Mouse (Mus musculus) ES-Bruce4 (cell line): Measurements from ENCODE around the gene Sec22c. TPM values are rescaled to one million over a fixed set of nuclear protein-coding genes. Genes with fewer than 3 reads are reported as not detected.

ENCODE experiments used
- H3K27ac ChIP-seq: 2 replicates; pipeline ENCODE4 v1.5.1; 2012; ENCODE audit warnings: low read length, inconsistent platforms; ENCODE audit not compliant: insufficient read depth
- H3K27me3 ChIP-seq: 2 replicates; pipeline ENCODE4 v1.6.1; 2012; ENCODE audit warnings: mild to moderate bottlenecking, low read length, inconsistent platforms; ENCODE audit not compliant: control insufficient read depth, poor library complexity, insufficient read depth, severe bottlenecking
- H3K36me3 ChIP-seq: 2 replicates; pipeline ENCODE4 v1.6.1; 2012; ENCODE audit warnings: inconsistent platforms, mild to moderate bottlenecking, low read length, moderate library complexity; ENCODE audit not compliant: control insufficient read depth, poor library complexity, insufficient read depth, severe bottlenecking
- H3K4me1 ChIP-seq: one replicate; pipeline ENCODE4 v1.8.1; 2011; ENCODE audit warnings: low read length; ENCODE audit not compliant: control insufficient read depth, insufficient read depth
- H3K4me3 ChIP-seq: 2 replicates; pipeline ENCODE4 v1.5.1; 2011; ENCODE audit warnings: low read depth, mild to moderate bottlenecking, low read length
- H3K9ac ChIP-seq: 2 replicates; pipeline ENCODE4 v1.6.1; 2012; ENCODE audit warnings: low read depth, mild to moderate bottlenecking, inconsistent platforms; ENCODE audit not compliant: poor library complexity, severe bottlenecking
- H3K9me3 ChIP-seq: replicated peaks from 2 replicates; pipeline ENCODE4 v1.6.1; 2012; ENCODE audit warnings: mild to moderate bottlenecking, low read length, inconsistent platforms; ENCODE audit not compliant: control insufficient read depth, poor library complexity, insufficient read depth, severe bottlenecking
- CTCF ChIP-seq: IDR thresholded peaks from one replicate; pipeline ENCODE4 v1.8.1; 2011; ENCODE audit warnings: low read depth, low read length
- EP300 ChIP-seq: IDR thresholded peaks from 2 replicates; pipeline ENCODE4 v1.6.1; 2011; ENCODE audit warnings: low read depth, low read length; ENCODE audit not compliant: insufficient read depth
- POLR2A ChIP-seq: IDR thresholded peaks from one replicate; pipeline ENCODE4 v1.8.1; 2011; ENCODE audit warnings: low read length; ENCODE audit not compliant: insufficient read depth
- polyA plus RNA-seq: library from polyadenylated mRNA; stranded (reverse); fragments of >200 nt; gene quantifications from 2 replicates; pipeline ENCODE4 v1.2.4, GENCODE M21; 2011; ENCODE audit warnings: low read depth; ENCODE audit not compliant: missing spikeins, insufficient read depth, insufficient read length

The Sec22c gene
- polyA plus RNA-seq, 1 experiment: 10.3 TPM

GRCm38 (mm10) chr9:121682037-121682680, 23.1 kb downstream of the Sec22c start:
- Histone ChIP-seq H3K9me3 (no peaks in the 10 kb centered on the region), H3K27ac (no peak overlapping the region), H3K4me1 (no peaks in the 10 kb centered on the region), H3K27me3 (no peaks in the 10 kb centered on the region), H3K4me3 (no peak overlapping the region), H3K36me3 (no peaks in the 10 kb centered on the region), H3K9ac (no peak overlapping the region)
- no peak for TF ChIP-seq CTCF
- TF ChIP-seq EP300: no peak
- no peak for TF ChIP-seq POLR2A

GRCm38 (mm10) chr9:121681191-121681590, 24.1 kb downstream of the Sec22c start:
- Histone ChIP-seq H3K4me1 (no peaks in the 10 kb centered on the region), H3K9ac (no peak overlapping the region), H3K4me3 (no peak overlapping the region), H3K9me3 (no peaks in the 10 kb centered on the region), H3K27ac (no peak overlapping the region), H3K36me3 (no peaks in the 10 kb centered on the region), H3K27me3 (no peaks in the 10 kb centered on the region)
- TF ChIP-seq CTCF (no peak), EP300 (no peak), POLR2A (no peak)

- Histone ChIP-seq H3K4me3 (no peak overlapping the region), H3K4me1 (no peaks in the 10 kb centered on the region), H3K36me3 (no peaks in the 10 kb centered on the region), H3K9me3 (no peaks in the 10 kb centered on the region), H3K27ac (no peak overlapping the region), H3K9ac (no peak overlapping the region), H3K27me3 (no peaks in the 10 kb centered on the region)
- TF ChIP-seq CTCF: peak; percentile 76
- TF ChIP-seq POLR2A: no peak
- no peak for TF ChIP-seq EP300
Measured at GRCm38 (mm10) chr9:121679549-121679948, 25.7 kb downstream of the Sec22c start.

GRCm38 (mm10) chr9:121677476-121677875, 27.8 kb downstream of the Sec22c start:
- H3K9me3 ChIP-seq: no peaks in the 10 kb centered on the region
- no peaks in the 10 kb centered on the region for H3K36me3 ChIP-seq
- H3K4me1 ChIP-seq: no peaks in the 10 kb centered on the region
- H3K27ac ChIP-seq: no peak overlapping the region
- TF ChIP-seq EP300: no peak
- TF ChIP-seq CTCF: no peak
- H3K9ac ChIP-seq: no peak overlapping the region
- no peaks in the 10 kb centered on the region for H3K27me3 ChIP-seq
- H3K4me3 ChIP-seq: no peak overlapping the region

- no peak overlapping the region for H3K27ac ChIP-seq
- TF ChIP-seq POLR2A: no peak
- TF ChIP-seq EP300: no peak
- TF ChIP-seq CTCF: no peak
- H3K4me3 ChIP-seq: no peak overlapping the region
- H3K36me3 ChIP-seq: no peaks in the 10 kb centered on the region
- H3K9ac ChIP-seq: no peak overlapping the region
- H3K9me3 ChIP-seq: no peaks in the 10 kb centered on the region
- no peaks in the 10 kb centered on the region for H3K27me3 ChIP-seq
- H3K4me1 ChIP-seq: no peaks in the 10 kb centered on the region
Measured at GRCm38 (mm10) chr9:121677069-121677468, 28.2 kb downstream of the Sec22c start.

GRCm38 (mm10) chr9:121675556-121675955, 29.7 kb downstream of the Sec22c start:
- H3K9me3 ChIP-seq: no peaks in the 10 kb centered on the region
- H3K27ac ChIP-seq: no peak overlapping the region
- H3K9ac ChIP-seq: no peak overlapping the region
- no peaks in the 10 kb centered on the region for H3K36me3 ChIP-seq
- TF ChIP-seq CTCF (no peak), POLR2A (no peak), EP300 (no peak)
- no peaks in the 10 kb centered on the region for H3K4me1 ChIP-seq
- H3K4me3 ChIP-seq: no peak overlapping the region
- H3K27me3 ChIP-seq: no peaks in the 10 kb centered on the region
